Mouse (Mus musculus): Measurements from ENCODE around the gene Dlgap4.

DNA sequence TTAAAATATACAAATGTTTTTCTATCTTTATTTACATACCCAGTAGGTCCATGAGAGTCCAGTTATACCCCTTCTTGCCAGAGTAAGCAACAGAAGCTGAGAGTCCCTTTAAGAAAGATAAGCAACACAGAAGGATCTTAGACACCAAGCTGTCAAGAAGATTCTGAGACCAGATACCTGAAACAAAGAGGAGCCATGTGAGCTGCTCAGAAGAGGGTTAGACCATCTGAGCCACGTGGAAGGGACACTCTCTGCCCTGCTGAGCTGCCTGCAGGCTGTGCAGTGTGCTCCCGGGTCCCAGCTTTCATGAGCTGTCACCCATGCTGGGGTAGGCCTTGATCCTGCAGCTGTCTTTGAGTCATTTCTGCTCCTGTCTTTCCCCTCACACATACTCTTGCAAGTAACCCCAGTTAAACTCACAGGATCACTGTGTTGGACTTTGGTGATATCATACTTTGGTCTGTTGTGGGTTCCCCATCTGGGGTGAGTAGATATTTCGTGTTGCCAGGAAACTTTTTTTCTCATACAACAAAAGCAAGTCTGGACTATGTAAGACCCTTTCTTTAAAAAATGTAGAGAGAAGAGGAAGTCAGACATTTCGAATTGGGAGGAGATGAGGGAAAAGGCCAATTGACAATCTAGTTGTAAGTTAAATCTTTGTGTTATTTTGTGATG is 190.3 kb downstream of the Dlgap4 start:
- TF ChIP-seq CTCF (IDR thresholded peaks at IDR 0.05; ENCODE audit: control insufficient read depth, insufficient read depth, insufficient read length) (no peak), CEBPB (IDR thresholded peaks at IDR 0.05; ENCODE audit: low read depth) (no peak), USF1 (IDR thresholded peaks at IDR 0.05; ENCODE audit: low read depth) (no peak)
